In genomic region chr9:111425952-111426351, GRCm38 (mm10) we compare ENCODE assay signal across 19 mouse cellular contexts. TPM values are rescaled to one million over a fixed set of nuclear protein-coding genes. Genes with fewer than 3 reads are reported as not detected.
DNase-seq lines count a peak whose midpoint lies in the region; ATAC-seq and TF ChIP-seq lines count a peak whose summit lies in the region.
"Had no signal": no experiment of that assay in that cellular context is flagged by ENCODE, and none has a peak within 500 bp of the region (broad histone marks: within the 10 kb centered on the region; RNA-seq: fewer than 3 reads in every experiment).

No protein-coding gene starts in this region.

- no peak overlapping the region for H3K4me2 ChIP-seq in hindbrain, postnatal 0 days (ENCODE audit: low read depth, low read length)
- H3K4me2 ChIP-seq in hindbrain, embryonic 13.5 days = no peak overlapping the region
- no peak overlapping the region for H3K4me2 ChIP-seq in neural tube, embryonic 13.5 days
- H3K4me2 ChIP-seq: embryonic facial prominence, embryonic 15.5 days; forebrain, embryonic 15.5 days; intestine, embryonic 15.5 days had no signal

- no peak for TF ChIP-seq CTCF in hindbrain, postnatal 0 days (IDR thresholded peaks at IDR 0.05; ENCODE audit: low read depth)

- no peaks in the 10 kb centered on the region for H3K4me1 ChIP-seq in hindbrain, postnatal 0 days (ENCODE audit: insufficient read depth, low read length)
- H3K4me1 ChIP-seq in hindbrain, embryonic 13.5 days (replicated peaks) = peaks cover 12% of the 10 kb centered on the region
- H3K4me1 ChIP-seq in neural tube, embryonic 13.5 days (replicated peaks) = peaks cover 13% of the 10 kb centered on the region
- H3K4me1 ChIP-seq: embryonic facial prominence, embryonic 15.5 days; forebrain, embryonic 15.5 days; intestine, embryonic 15.5 days had no signal

- 0 out of 2 replicates have a peak, but pooled peaks have one; percentile 59 for ATAC-seq in frontal cortex, adult (ENCODE audit: low TSS enrichment)
- ATAC-seq in hindbrain, postnatal 0 days = no peak
- ATAC-seq in hindbrain, embryonic 13.5 days (ENCODE audit: low FRiP score) = no peak
- peak; percentile 50; the same call in 1 of the 2 replicates for ATAC-seq in neural tube, embryonic 13.5 days (ENCODE audit: low read depth)
- ATAC-seq: forebrain, embryonic 15.5 days; intestine, embryonic 15.5 days had no signal

- no peak overlapping the region for H3K9ac ChIP-seq in hindbrain, postnatal 0 days (replicated peaks; ENCODE audit: low read length)
- no peak overlapping the region for H3K9ac ChIP-seq in hindbrain, embryonic 13.5 days
- H3K9ac ChIP-seq in neural tube, embryonic 13.5 days = no peak overlapping the region
- H3K9ac ChIP-seq: embryonic facial prominence, embryonic 15.5 days; forebrain, embryonic 15.5 days; intestine, embryonic 15.5 days had no signal

- H3K27ac ChIP-seq in hindbrain, postnatal 0 days = no peak overlapping the region
- no peak overlapping the region for H3K27ac ChIP-seq in hindbrain, embryonic 13.5 days
- H3K27ac ChIP-seq in neural tube, embryonic 13.5 days (replicated peaks) = no peak overlapping the region
- H3K27ac ChIP-seq: embryonic facial prominence, embryonic 15.5 days; forebrain, embryonic 15.5 days; heart, embryonic 10.5 days; intestine, embryonic 15.5 days had no signal

- DNase-seq in frontal cortex, postnatal 25 days (ENCODE audit: low spot score in 2 of 2) = no peak
- peak; percentile 48 for DNase-seq in hindbrain, postnatal 0 days (ENCODE audit: low spot score)
- DNase-seq in neural tube, embryonic 10.5 days (ENCODE audit: extremely low spot score, low spot score) = no peak
- DNase-seq in cerebellum, adult 9-11 months = no peak
- DNase-seq: adrenal gland, postnatal 10 days; cerebellum, adult 18-20 months; cerebellum, postnatal 10 days; embryo, embryonic 11 days had no signal

- no peak overlapping the region for H3K4me3 ChIP-seq in hindbrain, postnatal 0 days (ENCODE audit: low read length)
- H3K4me3 ChIP-seq in hindbrain, embryonic 13.5 days = no peak overlapping the region
- no peak overlapping the region for H3K4me3 ChIP-seq in neural tube, embryonic 13.5 days
- H3K4me3 ChIP-seq: embryonic facial prominence, embryonic 15.5 days; erythroblast, embryonic 14.5 days; forebrain, embryonic 15.5 days; heart, embryonic 10.5 days; intestine, embryonic 15.5 days had no signal

- H3K9me3 ChIP-seq in hindbrain, postnatal 0 days (ENCODE audit: low read length) = no peaks in the 10 kb centered on the region
- H3K9me3 ChIP-seq in hindbrain, embryonic 13.5 days = no peaks in the 10 kb centered on the region
- H3K9me3 ChIP-seq in neural tube, embryonic 13.5 days = no peaks in the 10 kb centered on the region
- H3K9me3 ChIP-seq: embryonic facial prominence, embryonic 15.5 days; forebrain, embryonic 15.5 days; heart, embryonic 10.5 days; intestine, embryonic 15.5 days had no signal

- 44% methylated on average over 4 of the region's 4 CpGs for WGBS in hindbrain, postnatal 0 days
- WGBS in hindbrain, embryonic 13.5 days = 65% methylated on average over 4 of the region's 4 CpGs
- WGBS in neural tube, embryonic 13.5 days = 63% methylated on average over 4 of the region's 4 CpGs

- no peaks in the 10 kb centered on the region for H3K36me3 ChIP-seq in hindbrain, postnatal 0 days (ENCODE audit: insufficient read depth, low read length)
- H3K36me3 ChIP-seq in hindbrain, embryonic 13.5 days = no peaks in the 10 kb centered on the region
- no peaks in the 10 kb centered on the region for H3K36me3 ChIP-seq in neural tube, embryonic 13.5 days
- H3K36me3 ChIP-seq: embryonic facial prominence, embryonic 15.5 days; forebrain, embryonic 15.5 days; heart, embryonic 10.5 days; intestine, embryonic 15.5 days had no signal

- H3K27me3 ChIP-seq in hindbrain, postnatal 0 days (ENCODE audit: insufficient read depth, low read length) = no peaks in the 10 kb centered on the region
- H3K27me3 ChIP-seq in hindbrain, embryonic 13.5 days = no peaks in the 10 kb centered on the region
- H3K27me3 ChIP-seq in neural tube, embryonic 13.5 days = no peaks in the 10 kb centered on the region
- H3K27me3 ChIP-seq: embryonic facial prominence, embryonic 15.5 days; forebrain, embryonic 15.5 days; intestine, embryonic 15.5 days had no signal

RNA-seq across cellular contexts. Expression of gene Dclk3, which starts 12.9 kb away (rescaled TPM):
- 9.2 and 13.1 TPM in 2 replicates for total RNA-seq in hindbrain, postnatal 0 days (2014; rRNA removed)
- polyA plus RNA-seq in hindbrain, postnatal 0 days (2015; fragmentation: Nextera tagmentation; extraction: Ambion mirVana) = 8.8 and 9.9 TPM in 2 replicates
- 4.4 and 4.9 TPM in 2 replicates for polyA plus RNA-seq in hindbrain, embryonic 13.5 days (2015; fragmentation: Nextera tagmentation; extraction: Ambion mirVana)
- 10.8 and 13.8 TPM in 2 replicates for polyA plus RNA-seq in neural tube, embryonic 13.5 days (2015; fragmentation: Nextera tagmentation; extraction: Ambion mirVana)
- total RNA-seq: common myeloid progenitor, adult 5-6 weeks; MEL had no signal
- polyA plus RNA-seq: C2C12; erythroblast, embryonic 14.5 days had no signal

Comparison
In these comparisons a context has a peak if more than half of its experiments do, and no peak if none do; other contexts are left out.
1. ATAC-seq: peak in frontal cortex, adult (single experiment) and neural tube, embryonic 13.5 days (single experiment); none in hindbrain, postnatal 0 days (single experiment) and hindbrain, embryonic 13.5 days (single experiment).